Mouse (Mus musculus): ENCODE results near the gene Phf14.
"Not testable (repeated sequence)": the region's sequence is repeated elsewhere in the genome, so short reads cannot be mapped to it uniquely, and the experiment has no call there.

Gene Phf14

GRCm38 (mm10) chr6:12089439-12089992, 181.9 kb downstream of the Phf14 start:
- no peak for DNase-seq (ENCODE audit: low spot score in 2 of 2)

- DNase-seq (ENCODE audit: low spot score in 2 of 2): no peak
Observed at GRCm38 (mm10) chr6:12095716-12096115, 188.1 kb downstream of the Phf14 start.

GRCm38 (mm10) chr6:12097125-12097524, 189.5 kb downstream of the Phf14 start:
- no peak for DNase-seq (ENCODE audit: low spot score in 2 of 2)

- no peak for DNase-seq (ENCODE audit: low spot score in 2 of 2)
Observed at GRCm38 (mm10) chr6:12105144-12105543, 197.5 kb downstream of the Phf14 start.

- DNase-seq (ENCODE audit: low spot score in 2 of 2): no peak
Observed at GRCm38 (mm10) chr6:12107326-12107725, 199.7 kb downstream of the Phf14 start.

- no peak for DNase-seq (ENCODE audit: low spot score in 2 of 2)
Observed at GRCm38 (mm10) chr6:12107786-12108185, 200.2 kb downstream of the Phf14 start.

GRCm38 (mm10) chr6:12116926-12117818, 209.6 kb downstream of the Phf14 start:
- no peak for DNase-seq (ENCODE audit: low spot score in 2 of 2)

GRCm38 (mm10) chr6:12117819-12118570, 210.4 kb downstream of the Phf14 start:
- no peak for DNase-seq (ENCODE audit: low spot score in 2 of 2)

- no peak for DNase-seq (ENCODE audit: low spot score in 2 of 2)
Observed at GRCm38 (mm10) chr6:12122759-12123158, 215.2 kb downstream of the Phf14 start.

- DNase-seq (ENCODE audit: low spot score in 2 of 2): peak; percentile 24 to 36
Observed at GRCm38 (mm10) chr6:12125031-12125803, 217.6 kb downstream of the Phf14 start.

GRCm38 (mm10) chr6:12126601-12127000, 219.0 kb downstream of the Phf14 start:
- not testable (repeated sequence) for DNase-seq (ENCODE audit: low spot score in 2 of 2)

GRCm38 (mm10) chr6:12127287-12127686, 219.7 kb downstream of the Phf14 start:
- DNase-seq (ENCODE audit: low spot score in 2 of 2): no peak

All from frontal cortex, postnatal 25 days (tissue).